Mouse (Mus musculus) spleen, postnatal 14 days (tissue): ENCODE data around the gene Nudt6.

Experiments used
- DNase-seq, 2 experiments: peaks; one replicate each; pipeline ENCODE4 v3.0.0; 2021 to 2022; ENCODE audit warnings: low spot score in 2 of 2

Nudt6 gene

DNA sequence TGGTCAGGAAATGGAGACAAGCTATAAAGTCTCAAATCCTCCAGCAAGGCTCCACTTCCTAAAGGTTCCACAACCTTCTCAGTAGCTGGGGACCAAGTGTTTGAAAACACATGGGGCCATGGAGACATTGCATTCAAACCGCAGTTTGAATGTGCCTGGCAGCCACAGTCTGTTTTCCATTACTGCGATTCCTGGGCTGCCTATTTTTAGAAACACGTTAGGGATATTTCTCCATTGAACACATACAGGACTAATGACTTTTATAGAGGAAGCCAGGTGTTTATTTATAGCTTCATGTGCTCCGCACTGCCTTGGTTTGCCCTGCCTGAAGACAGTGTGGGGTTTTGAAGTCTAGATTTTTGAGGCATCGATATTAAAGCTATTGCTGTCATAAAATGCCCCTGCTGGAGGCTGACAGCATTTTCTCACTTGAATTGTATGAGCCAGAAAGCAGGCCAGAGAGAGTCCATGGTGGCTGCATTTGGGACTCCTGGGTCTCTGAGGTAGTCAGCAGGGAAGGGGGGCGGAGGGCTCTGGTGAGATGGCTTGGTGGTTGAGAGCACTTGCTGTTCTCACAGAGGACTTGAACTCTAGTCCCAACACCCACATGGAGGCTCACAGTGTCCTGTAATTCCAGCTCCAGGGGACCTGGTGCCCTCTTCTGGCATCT lies 36.8 kb downstream of the Nudt6 start:
- DNase-seq = no peak

DNA sequence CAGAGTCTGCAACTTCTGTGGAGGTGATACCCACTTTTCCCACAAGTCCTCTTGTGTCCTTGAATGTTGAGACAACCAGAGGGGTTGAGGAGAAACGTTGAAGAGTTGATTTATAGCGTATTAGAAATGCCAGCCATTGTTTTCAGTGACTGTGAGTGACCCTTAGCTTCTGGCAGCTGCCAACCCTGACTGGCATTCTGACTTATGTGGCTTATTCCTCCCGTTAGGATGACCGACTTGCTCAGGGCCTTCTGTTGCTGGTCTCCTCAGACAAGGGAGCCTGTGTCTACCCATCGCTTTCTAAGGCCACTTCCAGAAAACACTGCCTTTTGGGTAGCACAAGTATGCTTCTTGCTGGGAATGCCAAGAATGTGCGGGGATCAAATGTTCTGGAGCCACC lies 38.6 kb downstream of the Nudt6 start:
- DNase-seq = no peak

DNA sequence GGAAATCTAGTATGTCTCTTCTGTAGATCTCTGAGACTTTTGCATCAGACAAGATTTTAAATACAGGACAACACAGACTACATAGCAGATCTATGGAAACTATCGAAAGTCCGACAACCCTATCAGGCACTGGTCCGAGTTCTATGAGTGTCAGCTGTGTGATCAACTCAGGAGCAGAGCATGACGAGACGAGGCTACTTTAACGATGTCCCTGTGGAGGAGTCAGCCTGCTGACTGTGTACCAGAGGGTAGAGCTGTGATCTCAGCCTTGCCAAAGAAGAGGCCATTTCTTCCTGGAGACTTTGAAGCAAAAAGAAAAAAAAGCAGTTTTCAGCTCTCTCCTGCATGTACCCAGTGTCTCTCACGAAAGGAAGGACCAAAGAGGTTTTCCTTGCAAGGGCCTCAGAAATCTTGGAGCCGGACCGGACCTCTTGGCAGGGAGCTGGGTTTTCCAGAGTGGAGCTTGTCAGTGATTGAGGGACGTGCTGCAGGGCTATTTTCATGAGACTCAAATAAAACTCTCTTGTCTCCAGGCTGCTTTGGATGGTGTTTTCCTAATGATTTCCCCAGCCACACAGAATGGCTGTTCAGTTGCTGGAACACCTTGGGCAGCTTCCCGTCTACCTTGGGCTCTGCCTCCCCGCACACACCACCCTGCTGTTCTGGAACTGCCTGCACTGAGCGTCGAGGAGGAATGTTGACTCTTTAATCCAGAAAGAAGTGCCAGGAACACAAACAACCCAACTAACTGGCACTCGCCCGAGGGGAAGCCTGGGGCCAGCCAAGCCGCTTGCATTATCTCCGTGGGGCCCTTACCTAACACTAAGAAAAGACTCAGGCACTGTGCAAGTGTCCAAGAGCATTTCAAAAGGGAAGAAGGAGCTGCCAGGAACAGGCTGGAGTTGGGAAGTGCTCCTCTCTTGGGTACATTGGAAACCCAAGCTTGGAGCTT lies 39.8 kb downstream of the Nudt6 start:
- DNase-seq = no peak

DNA sequence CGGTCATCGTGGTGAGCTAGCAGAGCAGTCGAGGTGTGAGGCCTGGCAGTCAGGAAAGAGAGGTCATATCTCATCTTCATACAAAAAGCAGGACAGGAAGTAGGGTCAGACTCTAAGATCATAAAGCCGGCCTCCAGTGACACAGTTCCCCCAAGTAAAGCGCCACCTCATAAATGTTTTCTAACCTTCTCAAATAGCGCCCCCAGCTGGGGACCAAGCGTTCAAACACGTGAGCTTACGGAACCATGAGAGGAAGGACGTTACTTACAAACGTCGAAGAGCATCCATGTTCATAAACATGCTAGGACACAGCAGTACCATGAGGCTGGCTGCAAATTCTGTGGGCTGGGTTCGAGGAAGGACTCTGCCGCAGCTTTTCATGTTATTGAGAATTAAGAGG lies 40.8 kb downstream of the Nudt6 start:
- no peak for DNase-seq

DNA sequence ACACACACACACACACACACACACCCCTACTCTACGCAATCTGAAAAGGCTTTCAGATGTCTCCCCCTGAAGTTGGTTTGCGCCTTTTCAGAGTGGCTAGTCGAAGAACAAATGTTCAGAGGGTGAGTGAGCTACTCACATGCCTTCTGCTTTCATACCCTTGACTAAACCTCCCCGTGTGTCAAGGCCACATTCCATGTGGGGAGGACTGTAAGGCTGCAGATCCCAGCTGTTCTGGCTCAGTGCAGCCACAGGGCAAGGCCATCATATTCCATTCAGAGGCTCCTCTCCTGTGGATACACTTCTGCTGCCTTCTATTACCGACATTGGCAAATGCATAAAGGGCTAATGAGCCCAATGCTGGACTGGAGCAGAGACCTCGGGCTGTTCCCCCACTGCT lies 41.6 kb downstream of the Nudt6 start:
- DNase-seq = no peak

DNA sequence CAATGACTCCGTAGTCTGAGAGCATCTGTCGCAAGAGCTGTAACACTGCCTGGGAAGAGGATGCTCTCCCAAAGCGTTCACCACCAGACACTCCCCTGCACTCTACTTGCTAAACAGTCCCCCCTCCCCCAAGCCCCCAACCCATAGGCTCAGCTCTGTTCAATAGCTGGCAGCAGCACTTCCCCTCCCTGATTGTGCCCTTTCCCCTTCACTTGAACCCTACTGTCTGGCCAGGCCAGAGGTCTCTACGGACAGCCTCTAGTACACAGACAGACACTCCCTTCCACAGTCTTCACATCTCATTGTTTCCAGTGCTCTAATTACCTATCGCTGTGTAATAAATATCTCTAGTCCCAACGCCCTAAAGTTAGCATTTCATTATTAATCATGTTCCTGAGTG lies 42.1 kb downstream of the Nudt6 start:
- DNase-seq = no peak

DNA sequence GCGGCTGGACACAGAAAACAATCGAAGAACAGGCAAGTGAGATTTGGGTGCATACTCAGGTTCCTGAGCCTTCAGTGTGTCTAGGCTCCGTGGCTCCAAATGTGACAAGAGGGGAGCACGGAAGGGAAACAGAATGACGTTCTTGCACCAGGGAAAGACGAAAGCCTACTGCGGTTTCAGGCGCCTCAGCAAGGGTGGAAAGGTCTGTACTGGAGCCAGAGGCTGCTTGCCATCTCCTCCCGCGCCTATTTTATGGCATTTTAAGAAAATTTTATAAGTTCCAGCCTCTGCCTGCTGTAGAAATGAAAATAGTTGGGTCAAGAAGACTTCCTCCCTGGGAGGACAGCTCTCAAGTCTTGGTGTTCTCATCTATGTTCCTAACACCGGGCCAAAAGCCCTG lies 46.3 kb downstream of the Nudt6 start:
- no peak for DNase-seq

DNA sequence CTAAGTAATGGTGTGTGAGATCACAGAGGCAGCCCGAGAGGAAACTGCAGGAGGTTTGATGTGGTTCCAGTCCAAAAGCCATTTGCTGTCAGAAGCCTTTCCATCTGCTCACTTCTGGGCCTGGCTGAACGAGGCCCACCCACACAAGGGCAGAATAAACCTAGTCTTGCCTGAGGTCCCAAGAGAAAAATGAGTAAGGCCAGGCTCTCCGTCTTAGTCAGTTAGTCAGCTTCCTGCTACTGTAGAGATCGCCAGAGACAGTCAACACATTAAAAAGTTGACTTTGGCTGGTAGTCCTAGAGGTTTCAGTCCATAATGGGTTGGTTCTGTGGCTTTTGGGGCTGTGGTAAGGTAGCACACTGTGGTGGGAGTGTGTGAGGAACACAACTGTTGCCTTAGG lies 49.6 kb downstream of the Nudt6 start:
- DNase-seq = no peak

DNA sequence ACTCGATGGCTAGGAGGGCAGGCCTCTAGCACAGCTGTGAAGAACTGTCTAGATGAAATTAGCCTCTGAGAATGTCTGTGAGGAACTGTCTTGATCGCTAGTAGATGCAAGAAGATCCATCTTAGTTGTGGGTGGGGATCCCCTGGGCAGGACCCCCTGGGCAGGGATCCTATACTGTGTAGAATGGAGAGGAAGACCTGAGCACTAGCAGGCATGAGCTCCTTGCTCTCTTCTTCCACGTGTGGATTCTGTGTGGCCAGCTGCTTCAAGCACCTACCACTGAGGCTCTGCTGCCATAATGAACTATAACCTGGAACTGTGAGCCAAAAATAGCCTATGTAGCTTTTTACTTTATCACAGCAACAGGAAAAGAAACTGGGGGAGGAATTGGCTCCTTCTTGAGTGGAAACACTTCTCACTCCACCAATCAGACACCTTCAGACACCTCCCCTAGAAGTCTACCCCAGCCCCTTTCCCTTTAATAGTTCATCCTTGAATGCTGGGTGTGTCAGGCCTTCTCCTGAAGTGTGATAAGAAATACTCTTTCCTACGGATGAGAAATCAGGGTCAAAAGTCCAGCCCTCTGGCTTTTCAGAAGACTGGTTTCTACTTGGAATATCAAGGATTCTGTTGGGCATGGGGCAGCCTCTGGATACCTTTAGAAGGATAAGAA lies 53.5 kb downstream of the Nudt6 start:
- no peak for DNase-seq

DNA sequence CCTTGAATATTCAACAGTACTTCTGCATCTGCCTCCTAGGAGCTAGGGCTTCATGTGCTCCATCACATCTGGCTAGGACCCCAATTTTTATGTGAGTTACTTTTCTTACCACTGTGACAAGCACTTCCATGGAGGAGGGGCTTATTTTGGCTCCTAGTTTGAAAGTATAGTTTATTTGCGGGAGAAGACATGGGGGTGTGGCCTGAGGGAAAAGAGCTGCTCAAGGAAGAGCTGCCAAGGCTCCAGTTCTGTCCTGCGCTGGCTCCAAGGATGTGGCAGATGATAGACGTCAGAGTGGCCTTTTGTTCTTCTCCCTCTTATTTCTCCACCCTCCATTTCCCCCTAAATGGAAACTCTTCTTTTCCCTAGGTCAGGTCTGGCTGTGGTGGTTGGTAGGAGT lies 54.0 kb downstream of the Nudt6 start:
- DNase-seq = no peak

DNA sequence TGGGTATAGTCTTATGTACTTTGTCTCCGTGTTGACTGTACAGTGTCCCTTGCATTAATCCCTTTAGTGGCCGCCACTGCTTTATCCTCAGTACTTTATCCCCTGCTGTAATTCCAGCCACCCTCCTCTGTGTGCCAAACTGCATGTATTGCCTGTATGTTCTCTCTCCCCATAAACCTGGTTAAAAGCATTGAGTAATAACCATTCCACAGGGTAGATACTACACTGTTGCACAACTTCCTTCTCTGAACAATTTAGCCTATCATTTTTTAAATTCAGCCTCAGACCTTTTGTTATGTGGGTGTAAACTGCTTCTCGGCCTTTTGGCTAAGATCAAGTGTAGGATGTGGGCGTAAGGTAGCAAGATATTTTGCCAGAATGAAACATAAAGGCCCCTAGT lies 54.9 kb downstream of the Nudt6 start:
- no peak for DNase-seq

DNA sequence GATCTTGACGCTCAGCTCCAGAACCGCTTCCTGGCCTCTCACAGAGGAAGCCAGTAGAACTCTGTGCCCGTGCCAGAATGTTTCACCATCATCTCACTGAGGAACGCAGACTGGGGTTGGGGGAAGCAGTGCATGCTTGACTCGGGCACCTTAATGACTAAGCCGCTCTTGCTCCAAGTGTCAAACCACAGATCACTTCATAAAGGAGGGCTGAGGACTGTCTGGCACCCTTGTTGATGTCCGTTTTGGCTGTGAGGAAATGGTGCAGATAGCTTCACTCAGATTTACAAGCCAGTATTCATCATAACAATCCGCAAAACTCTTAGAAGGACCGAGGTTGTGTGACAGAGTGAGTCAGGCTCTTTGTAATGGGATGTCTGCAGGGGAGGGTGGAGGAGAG lies 59.3 kb downstream of the Nudt6 start:
- DNase-seq = no peak
